In the genomic region with DNA sequence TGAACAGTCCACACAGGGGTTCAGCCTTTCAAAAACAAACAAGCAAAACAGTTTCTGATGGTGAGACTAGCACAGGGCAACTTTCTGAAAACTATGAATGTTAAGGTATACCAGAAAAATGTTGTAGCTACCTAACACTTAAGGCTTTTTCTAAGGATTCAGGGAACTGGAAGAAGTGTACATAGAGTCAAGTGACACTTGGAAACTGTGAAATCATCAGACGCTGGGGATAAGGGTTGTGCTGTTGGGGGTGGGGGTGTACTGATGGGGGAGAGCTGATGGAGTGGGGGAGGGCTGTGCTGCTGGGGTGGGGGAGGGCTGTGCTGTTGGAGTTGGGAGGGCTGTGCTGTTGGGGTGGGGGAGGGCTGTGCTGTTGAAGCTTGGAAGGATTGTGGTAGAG, we compare ENCODE assay signal across 11 mouse cellular contexts.
"Had no signal": no experiment of that assay in that cellular context is flagged by ENCODE, and none has a peak within 500 bp of the region (broad histone marks: within the 10 kb centered on the region; RNA-seq: fewer than 3 reads in every experiment).

No protein-coding gene starts in this region.

- ATAC-seq: midbrain, embryonic 13.5 days had no signal

- DNase-seq: kidney, adult 11 months; kidney, adult 9 months; kidney, postnatal 36 days; lung, postnatal 10 days; right cerebral cortex, postnatal 14 days; thymus, postnatal 36 days had no signal

- H3K4me3 ChIP-seq: layer of hippocampus, adult 2 months; midbrain, embryonic 13.5 days; stomach, embryonic 15.5 days had no signal

- H3K27me3 ChIP-seq: midbrain, embryonic 13.5 days; stomach, embryonic 15.5 days had no signal

- H3K9me3 ChIP-seq: midbrain, embryonic 13.5 days; stomach, embryonic 15.5 days had no signal

- H3K9ac ChIP-seq: liver, embryonic 14.5 days; midbrain, embryonic 13.5 days; stomach, embryonic 15.5 days had no signal

- H3K27ac ChIP-seq: kidney, postnatal 0 days; layer of hippocampus, adult 2 months; liver, embryonic 14.5 days; midbrain, embryonic 13.5 days; stomach, embryonic 15.5 days had no signal

- H3K4me2 ChIP-seq: midbrain, embryonic 13.5 days; stomach, embryonic 15.5 days had no signal

- H3K36me3 ChIP-seq: midbrain, embryonic 13.5 days; stomach, embryonic 15.5 days had no signal
